Mouse (Mus musculus): ENCODE data around the gene Eipr1.

The Eipr1 gene

GRCm38 (mm10) chr12:28817427-28817752 lies 65.8 kb downstream of the Eipr1 start:
- DNase-seq (ENCODE audit: extremely low spot score, low read depth, low spot score): no peak

- DNase-seq (ENCODE audit: extremely low spot score, low read depth, low spot score): no peak
Measured at GRCm38 (mm10) chr12:28817891-28818290, 66.3 kb downstream of the Eipr1 start.

GRCm38 (mm10) chr12:28823518-28823917 lies 71.9 kb downstream of the Eipr1 start:
- DNase-seq (ENCODE audit: extremely low spot score, low read depth, low spot score): no peak

GRCm38 (mm10) chr12:28829502-28829901 lies 77.9 kb downstream of the Eipr1 start:
- DNase-seq (ENCODE audit: extremely low spot score, low read depth, low spot score): no peak

GRCm38 (mm10) chr12:28830471-28830870 lies 78.9 kb downstream of the Eipr1 start:
- no peak for DNase-seq (ENCODE audit: extremely low spot score, low read depth, low spot score)

- no peak for DNase-seq (ENCODE audit: extremely low spot score, low read depth, low spot score)
Measured at GRCm38 (mm10) chr12:28831066-28831733, 79.6 kb downstream of the Eipr1 start.

- no peak for DNase-seq (ENCODE audit: extremely low spot score, low read depth, low spot score)
Measured at GRCm38 (mm10) chr12:28834266-28834665, 82.7 kb downstream of the Eipr1 start.

GRCm38 (mm10) chr12:28835683-28836082 lies 84.1 kb downstream of the Eipr1 start:
- no peak for DNase-seq (ENCODE audit: extremely low spot score, low read depth, low spot score)

GRCm38 (mm10) chr12:28838268-28838667 lies 86.7 kb downstream of the Eipr1 start:
- no peak for DNase-seq (ENCODE audit: extremely low spot score, low read depth, low spot score)

GRCm38 (mm10) chr12:28838971-28839370 lies 87.4 kb downstream of the Eipr1 start:
- no peak for DNase-seq (ENCODE audit: extremely low spot score, low read depth, low spot score)

GRCm38 (mm10) chr12:28841179-28841698 lies 89.6 kb downstream of the Eipr1 start:
- DNase-seq (ENCODE audit: extremely low spot score, low read depth, low spot score): no peak

GRCm38 (mm10) chr12:28845811-28846210 lies 94.2 kb downstream of the Eipr1 start:
- no peak for DNase-seq (ENCODE audit: extremely low spot score, low read depth, low spot score)

GRCm38 (mm10) chr12:28847401-28847800 lies 95.8 kb downstream of the Eipr1 start:
- DNase-seq (ENCODE audit: extremely low spot score, low read depth, low spot score): no peak

GRCm38 (mm10) chr12:28848726-28849612 lies 97.4 kb downstream of the Eipr1 start:
- no peak for DNase-seq (ENCODE audit: extremely low spot score, low read depth, low spot score)

GRCm38 (mm10) chr12:28859495-28860263 lies 108.1 kb downstream of the Eipr1 start:
- DNase-seq (ENCODE audit: extremely low spot score, low read depth, low spot score): no peak

- DNase-seq (ENCODE audit: extremely low spot score, low read depth, low spot score): no peak
Measured at GRCm38 (mm10) chr12:28860264-28860560, 108.6 kb downstream of the Eipr1 start.

GRCm38 (mm10) chr12:28863260-28863659 lies 111.7 kb downstream of the Eipr1 start:
- no peak for DNase-seq (ENCODE audit: extremely low spot score, low read depth, low spot score)

- no peak for DNase-seq (ENCODE audit: extremely low spot score, low read depth, low spot score)
Measured at GRCm38 (mm10) chr12:28866121-28866520, 114.5 kb downstream of the Eipr1 start.

- no peak for DNase-seq (ENCODE audit: extremely low spot score, low read depth, low spot score)
Measured at GRCm38 (mm10) chr12:28868794-28869193, 117.2 kb downstream of the Eipr1 start.

GRCm38 (mm10) chr12:28872271-28872670 lies 120.7 kb downstream of the Eipr1 start:
- no peak for DNase-seq (ENCODE audit: extremely low spot score, low read depth, low spot score)

- DNase-seq (ENCODE audit: extremely low spot score, low read depth, low spot score): no peak
Measured at GRCm38 (mm10) chr12:28874781-28875251, 123.2 kb downstream of the Eipr1 start.
